Mouse (Mus musculus) left cerebral cortex, adult 9 months (tissue): ENCODE measurements around the gene Rbp7.

Experiments used
- DNase-seq, 2 experiments: peaks; one replicate each; pipeline ENCODE4 v3.0.0; 2022; ENCODE audit warnings: low spot score in 2 of 2

The Rbp7 gene

GRCm38 (mm10) chr4:149405713-149406443, 48.9 kb downstream of the Rbp7 start:
- DNase-seq = no peak

- peak in 1 of 2 experiments; percentile 55 for DNase-seq
These were observed 49.9 kb downstream of the Rbp7 start for GRCm38 (mm10) chr4:149404640-149405465.

- DNase-seq = no peak
These were observed 51.7 kb downstream of the Rbp7 start for GRCm38 (mm10) chr4:149403037-149403436.

- DNase-seq = peak in 1 of 2 experiments; percentile 30
These were observed 53.2 kb downstream of the Rbp7 start for GRCm38 (mm10) chr4:149401591-149401982.

GRCm38 (mm10) chr4:149400878-149401590, 53.7 kb downstream of the Rbp7 start:
- no peak for DNase-seq
